Mouse (Mus musculus) CH12.LX (cell line): ENCODE results near the gene Rpl21. TPM values are rescaled to one million over a fixed set of nuclear protein-coding genes. Genes with fewer than 3 reads are reported as not detected.
A peak's percentile ranks its signal among the peaks of the same experiment; 100 is the strongest.

Experiments
- DNase-seq: peaks from one replicate; pipeline ENCODE4 v3.0.0-alpha.2; 2013; ENCODE audit errors: extremely low read depth
- H3K27ac ChIP-seq: 2 replicates; pipeline ENCODE4 v1.5.1; 2012; ENCODE audit warnings: low read depth, mild to moderate bottlenecking, control low read depth, moderate library complexity; ENCODE audit not compliant: insufficient read depth
- H3K27me3 ChIP-seq: replicated peaks from 2 replicates; pipeline ENCODE3; 2012; ENCODE audit warnings: inconsistent platforms
- H3K36me3 ChIP-seq, 2 experiments: replicated peaks in 1 of 2; 2 replicates each; pipeline versions ENCODE3 to v1.6.1; 2012; ENCODE audit warnings: inconsistent platforms in 1 of 2, low read length in 1 of 2, mild to moderate bottlenecking in 1 of 2, mixed read lengths in 1 of 2, moderate library complexity in 1 of 2; ENCODE audit not compliant: control insufficient read depth in 1 of 2, insufficient read depth in 1 of 2
- H3K4me1 ChIP-seq, 2 experiments: 2 replicates each; pipeline ENCODE4 v1.6.1; 2012; ENCODE audit warnings: inconsistent platforms in 1 of 2, moderate library complexity in 1 of 2; ENCODE audit not compliant: insufficient read depth in 2 of 2, control insufficient read depth in 1 of 2
- H3K4me2 ChIP-seq: 2 replicates; pipeline ENCODE4 v1.6.1; 2012; ENCODE audit warnings: low read depth, mild to moderate bottlenecking, control low read depth; ENCODE audit not compliant: poor library complexity, insufficient read depth, severe bottlenecking
- H3K4me3 ChIP-seq, 3 experiments: fragments of 150-350 bp in 1 of 3; sonication (generic) in 1 of 3; replicated peaks in 1 of 3; 2 replicates each; pipeline versions ENCODE3 to v1.5.1; 2011 to 2012; ENCODE audit warnings: low read depth in 2 of 3, low read length in 2 of 3, mild to moderate bottlenecking in 2 of 3, moderate library complexity in 2 of 3, control low read depth in 1 of 3, improper control_type of control experiment in 1 of 3, inconsistent platforms in 1 of 3, mixed read lengths in 1 of 3; ENCODE audit not compliant: poor library complexity in 1 of 3
- H3K79me2 ChIP-seq: replicated peaks from 2 replicates; pipeline ENCODE4 v1.6.1; 2012; ENCODE audit warnings: mild to moderate bottlenecking, moderate library complexity; ENCODE audit not compliant: control insufficient read depth, poor library complexity, insufficient read depth, severe bottlenecking; ENCODE audit errors: extremely low read depth
- H3K9ac ChIP-seq: 2 replicates; pipeline ENCODE4 v1.6.1; 2012; ENCODE audit warnings: low read depth, mild to moderate bottlenecking, control low read depth, moderate library complexity; ENCODE audit not compliant: insufficient read depth
- H3K9me3 ChIP-seq: replicated peaks from 2 replicates; pipeline ENCODE3; 2012; ENCODE audit warnings: low read length, inconsistent platforms, mixed read lengths
- BHLHE40 ChIP-seq: IDR thresholded peaks from 2 replicates; pipeline ENCODE4 v1.6.1; 2011; ENCODE audit warnings: mild to moderate bottlenecking, low read depth, low read length, improper control_type of control experiment
- CHD1 ChIP-seq: IDR thresholded peaks from 2 replicates; pipeline ENCODE4 v1.6.1; 2012; ENCODE audit warnings: low read depth, low read length, improper control_type of control experiment, inconsistent platforms
- CHD2 ChIP-seq: IDR thresholded peaks from 2 replicates; pipeline ENCODE4 v1.6.1; 2011; ENCODE audit warnings: low read length, improper control_type of control experiment
- CTCF ChIP-seq, 2 experiments: IDR thresholded peaks in 1 of 2; conservative IDR thresholded peaks in 1 of 2; 2 replicates each; pipeline ENCODE4 v1.5.1; 2011 to 2012; ENCODE audit warnings: low read depth in 2 of 2, low read length in 2 of 2, improper control_type of control experiment in 1 of 2, inconsistent platforms in 1 of 2, mild to moderate bottlenecking in 1 of 2, moderate library complexity in 1 of 2
- E2F4 ChIP-seq: IDR thresholded peaks from 2 replicates; pipeline ENCODE4 v1.6.1; 2011; ENCODE audit warnings: low read depth, low read length, improper control_type of control experiment; ENCODE audit not compliant: insufficient replicate concordance
- ELF1 ChIP-seq: IDR thresholded peaks from 2 replicates; pipeline ENCODE4 v1.6.1; 2014; ENCODE audit warnings: low read depth, mild to moderate bottlenecking, inconsistent platforms, low read length, improper control_type of control experiment
- EP300 ChIP-seq: IDR thresholded peaks from 2 replicates; pipeline ENCODE4 v1.6.1; 2011; ENCODE audit warnings: low read length, improper control_type of control experiment
- ETS1 ChIP-seq: conservative IDR thresholded peaks from 2 replicates; pipeline ENCODE4 v1.6.1; 2012; ENCODE audit warnings: low read depth, mild to moderate bottlenecking, inconsistent platforms, low read length, improper control_type of control experiment, moderate library complexity
- GABPA ChIP-seq: IDR thresholded peaks from 2 replicates; pipeline ENCODE4 v1.6.1; 2012; ENCODE audit warnings: low read depth, low read length, improper control_type of control experiment, inconsistent platforms; ENCODE audit not compliant: insufficient replicate concordance
- HCFC1 ChIP-seq: IDR thresholded peaks from 2 replicates; pipeline ENCODE4 v1.6.1; 2012; ENCODE audit warnings: low read depth, mild to moderate bottlenecking, inconsistent platforms, low read length, improper control_type of control experiment
- IRF4 ChIP-seq: IDR thresholded peaks from 2 replicates; pipeline ENCODE4 v1.6.1; 2014; ENCODE audit warnings: low read depth, mild to moderate bottlenecking, inconsistent platforms, low read length, improper control_type of control experiment
- JUN ChIP-seq: IDR thresholded peaks from 2 replicates; pipeline ENCODE4 v1.6.1; 2011; ENCODE audit warnings: low read depth, mild to moderate bottlenecking, low read length, improper control_type of control experiment, moderate library complexity; ENCODE audit not compliant: insufficient read depth
- JUND ChIP-seq: conservative IDR thresholded peaks from 2 replicates; pipeline ENCODE4 v1.6.1; 2011; ENCODE audit warnings: low read depth, low read length, improper control_type of control experiment
- KAT2A ChIP-seq: IDR thresholded peaks from 2 replicates; pipeline ENCODE4 v1.6.1; 2012; ENCODE audit warnings: low read length, improper control_type of control experiment, inconsistent platforms; ENCODE audit not compliant: insufficient replicate concordance
- MAFK ChIP-seq: IDR thresholded peaks from 2 replicates; pipeline ENCODE4 v1.6.1; 2011; ENCODE audit warnings: low read length, improper control_type of control experiment; ENCODE audit not compliant: insufficient replicate concordance
- MAX ChIP-seq: IDR thresholded peaks from 2 replicates; pipeline ENCODE4 v1.6.1; 2011; ENCODE audit warnings: low read length, improper control_type of control experiment
- MAZ ChIP-seq: IDR thresholded peaks from 2 replicates; pipeline ENCODE4 v1.6.1; 2012; ENCODE audit warnings: low read depth, mild to moderate bottlenecking, inconsistent platforms, low read length, improper control_type of control experiment, moderate library complexity
- MEF2A ChIP-seq: IDR thresholded peaks from 2 replicates; pipeline ENCODE4 v1.6.1; 2014; ENCODE audit warnings: low read depth, mild to moderate bottlenecking, inconsistent platforms, low read length, improper control_type of control experiment, borderline replicate concordance
- MXI1 ChIP-seq: IDR thresholded peaks from 2 replicates; pipeline ENCODE4 v1.6.1; 2011; ENCODE audit warnings: mild to moderate bottlenecking, low read depth, low read length, improper control_type of control experiment
- MYC ChIP-seq: IDR thresholded peaks from 2 replicates; pipeline ENCODE4 v1.6.1; 2011; ENCODE audit warnings: low read depth, mild to moderate bottlenecking, improper control_type of control experiment, low read length
- NELFE ChIP-seq: IDR thresholded peaks from 2 replicates; pipeline ENCODE4 v1.6.1; 2011; ENCODE audit warnings: low read depth, low read length, improper control_type of control experiment
- NRF1 ChIP-seq: IDR thresholded peaks from 2 replicates; pipeline ENCODE4 v1.6.1; 2014; ENCODE audit warnings: low read depth, mild to moderate bottlenecking, inconsistent platforms, low read length, improper control_type of control experiment, moderate library complexity
- PAX5 ChIP-seq: IDR thresholded peaks from 2 replicates; pipeline ENCODE4 v1.6.1; 2012; ENCODE audit warnings: low read length, inconsistent platforms, mixed read lengths
- POLR2A ChIP-seq: IDR thresholded peaks from 2 replicates; pipeline ENCODE4 v1.6.1; 2011; ENCODE audit warnings: low read depth, mild to moderate bottlenecking, improper control_type of control experiment, low read length
- POLR2AphosphoS2 ChIP-seq: IDR thresholded peaks from 2 replicates; pipeline ENCODE4 v1.6.1; 2011; ENCODE audit warnings: low read depth, low read length, improper control_type of control experiment
- RAD21 ChIP-seq: IDR thresholded peaks from 2 replicates; pipeline ENCODE4 v1.6.1; 2011; ENCODE audit warnings: low read depth, mild to moderate bottlenecking, low read length, improper control_type of control experiment, moderate library complexity
- RCOR1 ChIP-seq: conservative IDR thresholded peaks from 2 replicates; pipeline ENCODE4 v1.6.1; 2012; ENCODE audit warnings: low read depth, mild to moderate bottlenecking, inconsistent platforms, low read length, improper control_type of control experiment
- SIN3A ChIP-seq: IDR thresholded peaks from 2 replicates; pipeline ENCODE4 v1.6.1; 2012; ENCODE audit warnings: low read length, improper control_type of control experiment, inconsistent platforms
- SMC3 ChIP-seq: IDR thresholded peaks from 2 replicates; pipeline ENCODE4 v1.6.1; 2011; ENCODE audit warnings: low read depth, low read length, improper control_type of control experiment
- TBP ChIP-seq: conservative IDR thresholded peaks from 2 replicates; pipeline ENCODE4 v1.6.1; 2011; ENCODE audit warnings: low read depth, low read length, improper control_type of control experiment
- TCF12 ChIP-seq: IDR thresholded peaks from 2 replicates; pipeline ENCODE4 v1.6.1; 2014; ENCODE audit warnings: low read depth, mild to moderate bottlenecking, inconsistent platforms, low read length, improper control_type of control experiment
- UBTF ChIP-seq: IDR thresholded peaks from 2 replicates; pipeline ENCODE4 v1.6.1; 2012; ENCODE audit warnings: low read depth, mild to moderate bottlenecking, inconsistent platforms, low read length, improper control_type of control experiment, moderate library complexity
- USF1 ChIP-seq: IDR thresholded peaks from 2 replicates; pipeline ENCODE4 v1.6.1; 2014; ENCODE audit warnings: low read depth, mild to moderate bottlenecking, inconsistent platforms, low read length, improper control_type of control experiment
- USF2 ChIP-seq: conservative IDR thresholded peaks from 2 replicates; pipeline ENCODE4 v1.6.1; 2011; ENCODE audit warnings: low read depth, low read length, improper control_type of control experiment
- ZC3H11A ChIP-seq: IDR thresholded peaks from 2 replicates; pipeline ENCODE4 v1.6.1; 2012; ENCODE audit warnings: low read depth, mild to moderate bottlenecking, inconsistent platforms, low read length, improper control_type of control experiment
- ZKSCAN1 ChIP-seq: IDR thresholded peaks from 2 replicates; pipeline ENCODE4 v1.6.1; 2012; ENCODE audit warnings: low read depth, inconsistent platforms, low read length, improper control_type of control experiment, borderline replicate concordance
- ZMIZ1 ChIP-seq: IDR thresholded peaks from 2 replicates; pipeline ENCODE4 v1.6.1; 2012; ENCODE audit warnings: low read depth, mild to moderate bottlenecking, inconsistent platforms, low read length, improper control_type of control experiment
- ZNF384 ChIP-seq: IDR thresholded peaks from 2 replicates; pipeline ENCODE4 v1.6.1; 2012; ENCODE audit warnings: low read depth, low read length, improper control_type of control experiment, inconsistent platforms
- dilution Hi-C: fragments of 300-500 bp; cut with MboI; formaldehyde crosslinking; loops from 2 replicates; pipeline ENCODE4 v1.14.3; 2020; ENCODE audit warnings: low sequenced_read_pairs; ENCODE audit not compliant: extremely low pct_unique_long_range_greater_than_20kb, extremely low pct_ligation_motif_present
- in situ Hi-C: fragments of 300-500 bp; cut with MboI; formaldehyde crosslinking; loops from 3 replicates; pipeline ENCODE4 v1.14.3; 2019; ENCODE audit warnings: low sequenced_read_pairs, low pct_ligation_motif_present, low pct_unique_long_range_greater_than_20kb, mixed read lengths
- polyA plus RNA-seq: library from polyadenylated mRNA; unstranded; fragments of >175 nt; gene quantifications from 2 replicates; pipeline ENCODE4 v1.2.1, GENCODE M21; 2012; ENCODE audit warnings: low read depth; ENCODE audit not compliant: insufficient read length
- total RNA-seq, 2 experiments: library from RNA; depleted of rRNA; stranded (reverse); fragments of 300-350 nt in 1 of 2; fragments of >200 nt in 1 of 2; gene quantifications; 2 replicates each; pipeline ENCODE4 v1.2.3; 2012 to 2014

Rpl21 gene
- total and polyA plus RNA-seq, 3 experiments: 300 to 1,240 (median 716) TPM

DNA sequence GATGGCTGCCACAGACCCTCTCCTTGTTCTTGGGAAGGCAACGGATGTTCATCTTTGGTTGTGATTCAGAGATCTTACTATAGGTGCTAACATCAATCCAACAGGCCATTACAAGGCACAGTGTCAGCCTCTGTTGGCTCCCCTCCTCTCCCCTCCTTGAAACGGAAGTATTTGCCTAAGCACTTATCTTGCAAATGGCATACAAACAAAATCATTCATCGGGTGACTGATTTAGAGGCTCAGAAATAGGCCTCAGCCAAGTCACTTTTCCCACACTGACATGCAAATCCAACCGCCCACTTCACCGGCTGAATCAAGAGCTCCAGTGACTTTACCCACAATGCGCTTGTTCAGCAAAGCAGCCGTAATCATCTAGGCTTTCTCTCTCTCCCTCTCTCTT is 28.9 kb downstream of the Rpl21 start:
- in situ Hi-C loops (loop anchor here (5.0 to 25.0 kb wide), 2 partner anchors 36 to 174 kb away; no protein-coding TSS in a partner anchor), dilution Hi-C loops (no loop called here)
- Histone ChIP-seq H3K9ac (peak overlapping the region; percentile 28; the same call in 1 of the 2 replicates), H3K27ac (no peak overlapping the region), H3K9me3 (peaks cover 6% of the 10 kb centered on the region), H3K36me3 (no peaks in the 10 kb centered on the region), H3K27me3 (no peaks in the 10 kb centered on the region), H3K4me2 (peak overlapping the region; percentile 46), H3K4me1 (peaks cover 34 to 59% of the 10 kb centered on the region in 2 experiments), H3K4me3 (no peak overlapping the region), H3K79me2 (no peaks in the 10 kb centered on the region)
- peak; percentile 87 for DNase-seq
- no peak for TF ChIP-seq KAT2A
- no peak for TF ChIP-seq MXI1
- TF ChIP-seq JUN: 0 out of 2 replicates have a peak, but pooled peaks have one; percentile 35
- no peak for TF ChIP-seq POLR2A
- no peak for TF ChIP-seq ZKSCAN1
- no peak for TF ChIP-seq ZNF384
- TF ChIP-seq RCOR1: no peak
- no peak for TF ChIP-seq GABPA
- no peak for TF ChIP-seq ELF1
- no peak for TF ChIP-seq CTCF (conservative IDR thresholded peaks at IDR 0.05 in 1 of 2, IDR thresholded peaks at IDR 0.05 in 1 of 2; ENCODE audit: low read depth in 2 of 2, low read length in 2 of 2)
- TF ChIP-seq TCF12: 0 out of 2 replicates have a peak, but pooled peaks have one; percentile 11
- no peak for TF ChIP-seq MYC
- TF ChIP-seq MAX: no peak
- no peak for TF ChIP-seq SMC3
- no peak for TF ChIP-seq CHD2
- TF ChIP-seq EP300: peak; percentile 84
- TF ChIP-seq USF2: no peak
- peak; percentile 67; the same call in 1 of the 2 replicates for TF ChIP-seq JUND
- no peak for TF ChIP-seq SIN3A
- no peak for TF ChIP-seq USF1
- TF ChIP-seq NRF1: 0 out of 2 replicates have a peak, but pooled peaks have one; percentile 27
- no peak for TF ChIP-seq E2F4
- TF ChIP-seq MEF2A: peak; percentile 73; the same call in 1 of the 2 replicates
- no peak for TF ChIP-seq RAD21
- TF ChIP-seq NELFE: no peak
- TF ChIP-seq HCFC1: no peak
- TF ChIP-seq BHLHE40: peak; percentile 85
- peak; percentile 53 for TF ChIP-seq MAFK
- no peak for TF ChIP-seq UBTF
- no peak for TF ChIP-seq PAX5
- no peak for TF ChIP-seq MAZ
- peak; percentile 50; the same call in 1 of the 2 replicates for TF ChIP-seq IRF4
- TF ChIP-seq ZC3H11A: no peak
- no peak for TF ChIP-seq POLR2AphosphoS2
- no peak for TF ChIP-seq TBP
- peak; percentile 88 for TF ChIP-seq ETS1
- no peak for TF ChIP-seq CHD1
- TF ChIP-seq ZMIZ1: 0 out of 2 replicates have a peak, but pooled peaks have one; percentile 26
